9 mouse cellular contexts compared by ENCODE assay signal in the genomic region with DNA sequence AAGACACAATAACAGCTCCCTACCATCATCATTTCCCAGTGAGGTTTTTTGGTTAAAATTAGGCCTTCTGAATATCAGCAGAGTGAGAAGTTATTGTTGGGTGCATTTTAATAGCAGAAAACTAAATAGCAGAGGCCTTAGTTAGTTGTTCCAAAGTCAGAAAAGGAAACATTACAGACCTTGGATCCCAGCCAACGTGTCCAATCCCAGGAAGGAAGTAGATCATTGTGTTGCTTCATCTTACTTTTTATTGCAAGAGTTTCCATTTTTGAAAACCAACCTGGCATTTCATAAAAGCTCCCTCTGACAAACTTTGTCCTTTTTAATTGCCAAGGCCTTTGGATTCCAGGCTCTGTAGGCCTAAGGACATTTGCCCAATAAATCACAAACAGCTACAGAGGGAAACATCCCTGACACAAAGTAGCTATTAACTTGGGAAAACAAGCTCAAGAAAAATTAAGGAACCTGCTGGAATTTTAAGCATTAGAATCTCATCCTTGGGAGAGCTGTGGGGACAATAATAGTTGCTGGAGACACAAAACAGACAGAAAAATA. TPM values are rescaled to one million over a fixed set of nuclear protein-coding genes. Genes with fewer than 3 reads are reported as not detected.
A peak's percentile ranks its signal among the peaks of the same experiment; 100 is the strongest.
DNase-seq lines count a peak whose midpoint lies in the region; ATAC-seq and TF ChIP-seq lines count a peak whose summit lies in the region.
"Had no signal": no experiment of that assay in that cellular context is flagged by ENCODE, and none has a peak within 500 bp of the region (broad histone marks: within the 10 kb centered on the region; RNA-seq: fewer than 3 reads in every experiment).

No protein-coding gene starts in this region.

- peak; percentile 87 for DNase-seq in kidney, adult 2 months
- peak; percentile 70 for DNase-seq in adrenal gland, postnatal 25 days
- DNase-seq in heart, postnatal 25 days (ENCODE audit: low spot score) = peak; percentile 31
- no peak for DNase-seq in embryo, embryonic 9.5 days (ENCODE audit: extremely low spot score)
- no peak for DNase-seq in embryo, embryonic 11 days
- no peak for DNase-seq in frontal cortex, postnatal 36 days (ENCODE audit: low spot score in 2 of 2)

- H3K9me3 ChIP-seq in kidney, embryonic 14.5 days (ENCODE audit: control insufficient read depth, low read length) = no peaks in the 10 kb centered on the region

- H3K4me2 ChIP-seq in kidney, embryonic 14.5 days (replicated peaks; ENCODE audit: low read depth, low read length) = no peak overlapping the region

- no peak for ATAC-seq in kidney, embryonic 14.5 days (ENCODE audit: low FRiP score, low TSS enrichment)
- peak; percentile 48 for ATAC-seq in megakaryocyte progenitor cell, adult 5-6 weeks (replicated peaks; ENCODE audit: poor library complexity)

- no peak overlapping the region for H3K9ac ChIP-seq in kidney, embryonic 14.5 days (ENCODE audit: low read depth, low read length)
- H3K9ac ChIP-seq: liver, embryonic 14.5 days had no signal

- H3K36me3 ChIP-seq in kidney, adult 2 months (ENCODE audit: control insufficient read depth, insufficient read depth, low read length) = no peaks in the 10 kb centered on the region
- no peaks in the 10 kb centered on the region for H3K36me3 ChIP-seq in kidney, embryonic 14.5 days (ENCODE audit: control insufficient read depth, insufficient read depth, low read length)

- intact Hi-C loops in heart, postnatal 25 days (cut with DNase I) = no loop called here

- peak overlapping the region; percentile 0; the same call in 1 of the 2 replicates for H3K27ac ChIP-seq in kidney, adult 2 months (ENCODE audit: insufficient read depth, low read depth, low read length)
- H3K27ac ChIP-seq in kidney, embryonic 14.5 days (ENCODE audit: low read depth, low read length) = no peak overlapping the region; the same call in 1 of the 2 replicates
- H3K27ac ChIP-seq: liver, embryonic 14.5 days had no signal

- H3K27me3 ChIP-seq in kidney, adult 2 months (replicated peaks; ENCODE audit: control insufficient read depth, insufficient read depth, low read length) = no peaks in the 10 kb centered on the region
- no peaks in the 10 kb centered on the region for H3K27me3 ChIP-seq in kidney, embryonic 14.5 days (ENCODE audit: control insufficient read depth, insufficient read depth, low read length)

- no peak overlapping the region for H3K4me3 ChIP-seq in kidney, adult 2 months (ENCODE audit: insufficient read depth, low read depth, low read length)
- H3K4me3 ChIP-seq in kidney, embryonic 14.5 days (ENCODE audit: low read length) = no peak overlapping the region

- 26% methylated on average over 1 of the region's 1 CpGs for WGBS in kidney, adult 2 months
- 46% methylated on average over 1 of the region's 1 CpGs for WGBS in kidney, embryonic 14.5 days

- TF ChIP-seq POLR2A in kidney, adult 2 months (IDR thresholded peaks at IDR 0.05; ENCODE audit: low read depth, low read length) = no peak

- H3K4me1 ChIP-seq in kidney, adult 2 months (ENCODE audit: control insufficient read depth, insufficient read depth, low read length) = no peaks in the 10 kb centered on the region
- H3K4me1 ChIP-seq in kidney, embryonic 14.5 days (ENCODE audit: control insufficient read depth, insufficient read depth, low read length) = no peaks in the 10 kb centered on the region

- no peak for TF ChIP-seq CTCF in kidney, adult 2 months (conservative IDR thresholded peaks at IDR 0.05; ENCODE audit: insufficient read depth, insufficient read length, low read depth, low read length)

RNA-seq across cellular contexts. Expression of a gene that starts 34.9 kb away (rescaled TPM):
- 43.0 and 52.3 TPM in 2 replicates for polyA plus RNA-seq in kidney, adult 2 months (2012; rRNA removed)
- 79.6 and 117 TPM in 2 replicates for polyA plus RNA-seq in kidney, embryonic 14.5 days (2014; fragmentation: Nextera tagmentation; extraction: Ambion mirVana)
- 556 and 573 TPM in 2 replicates for total RNA-seq in adrenal gland, postnatal 25 days (2021)
- 100 to 1,000 TPM; 191 to 197 TPM for total RNA-seq in heart, postnatal 25 days (2021)
- 542 and 611 TPM in 2 replicates for total RNA-seq in megakaryocyte progenitor cell, adult 5-6 weeks (2015)
- total RNA-seq in megakaryocyte progenitor cell, adult 5-6 weeks (2017) = 545 and 581 TPM in 2 replicates

Comparison
In these comparisons a context has a peak if more than half of its experiments do, and no peak if none do; other contexts are left out.
1. DNase-seq: peak in kidney, adult 2 months (single experiment), adrenal gland, postnatal 25 days (single experiment) and heart, postnatal 25 days (single experiment); none in embryo, embryonic 9.5 days (single experiment), embryo, embryonic 11 days (single experiment) and frontal cortex, postnatal 36 days (0 of 2).